9 mouse cellular contexts compared by ENCODE assay signal in the genomic region with DNA sequence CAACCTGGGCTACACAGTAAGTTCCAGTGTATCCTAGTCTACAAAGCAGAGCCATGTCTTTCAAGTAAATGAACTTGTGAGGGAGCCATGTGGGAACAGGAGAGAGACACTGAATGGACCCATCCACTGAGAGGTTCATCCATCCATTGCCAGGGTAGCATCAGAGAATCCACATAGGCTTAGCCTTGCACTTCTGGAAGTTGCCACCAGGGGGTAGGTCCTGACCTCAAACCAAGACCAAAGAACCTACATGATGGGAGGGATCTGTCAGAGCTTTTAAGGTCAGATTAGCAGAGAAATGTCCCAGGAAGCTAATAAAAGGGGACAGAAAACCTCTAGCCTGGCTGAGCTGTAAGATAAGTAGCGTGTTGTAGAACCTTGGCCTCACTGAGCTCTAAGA. TPM values are rescaled to one million over a fixed set of nuclear protein-coding genes. Genes with fewer than 3 reads are reported as not detected.
DNase-seq lines count a peak whose midpoint lies in the region; ATAC-seq and TF ChIP-seq lines count a peak whose summit lies in the region.
"Had no signal": no experiment of that assay in that cellular context is flagged by ENCODE, and none has a peak within 500 bp of the region (broad histone marks: within the 10 kb centered on the region; RNA-seq: fewer than 3 reads in every experiment).

No protein-coding gene starts in this region.

- no peaks in the 10 kb centered on the region; the same call in 1 of the 2 replicates for H3K9me3 ChIP-seq in midbrain, embryonic 10.5 days (replicated peaks)
- no peaks in the 10 kb centered on the region for H3K9me3 ChIP-seq in midbrain, embryonic 16.5 days (replicated peaks; ENCODE audit: control insufficient read depth, low read length, poor library complexity, severe bottlenecking)
- H3K9me3 ChIP-seq: midbrain, embryonic 12.5 days had no signal

- peaks cover 35% of the 10 kb centered on the region for H3K36me3 ChIP-seq in midbrain, embryonic 10.5 days
- H3K36me3 ChIP-seq in midbrain, embryonic 16.5 days (ENCODE audit: control insufficient read depth, insufficient read depth, low read length), result peaks cover 9% of the 10 kb centered on the region

- H3K9ac ChIP-seq in midbrain, embryonic 16.5 days (ENCODE audit: low read depth, low read length), result no peak overlapping the region
- H3K9ac ChIP-seq: midbrain, embryonic 12.5 days had no signal

- no peaks in the 10 kb centered on the region for H3K27me3 ChIP-seq in midbrain, embryonic 10.5 days (ENCODE audit: low read depth, poor library complexity, severe bottlenecking)
- no peaks in the 10 kb centered on the region for H3K27me3 ChIP-seq in midbrain, embryonic 16.5 days (ENCODE audit: control insufficient read depth, insufficient read depth, low read depth, low read length)
- no peaks in the 10 kb centered on the region for H3K27me3 ChIP-seq in cerebellum, adult 2 months (ENCODE audit: control insufficient read depth, insufficient read depth, low read length)
- H3K27me3 ChIP-seq: midbrain, embryonic 12.5 days had no signal

- 0 out of 2 replicates have a peak, but pooled peaks cover 4% of the 10 kb centered on the region for H3K4me1 ChIP-seq in midbrain, embryonic 10.5 days
- H3K4me1 ChIP-seq in midbrain, embryonic 16.5 days (ENCODE audit: control insufficient read depth, insufficient read depth, low read length), result no peaks in the 10 kb centered on the region
- peaks cover 5% of the 10 kb centered on the region for H3K4me1 ChIP-seq in cerebellum, adult 2 months (ENCODE audit: control insufficient read depth, insufficient read depth, low read length)
- H3K4me1 ChIP-seq: midbrain, embryonic 12.5 days had no signal

- peak; percentile 65 for DNase-seq in midbrain, embryonic 10.5 days (ENCODE audit: low spot score)
- DNase-seq in Muller cell, postnatal 12 days (ENCODE audit: inconsistent ontology term), result peak; percentile 25
- DNase-seq in cerebellum, adult 2 months, result peak; percentile 45 to 59
- DNase-seq in frontal cortex, postnatal 25 days (ENCODE audit: low spot score in 2 of 2), result peak; percentile 52 to 56
- DNase-seq in layer of hippocampus, adult 2 months (ENCODE audit: low spot score in 2 of 2), result peak in 1 of 2 experiments; percentile 63
- DNase-seq in mesoderm, embryonic 11.5 days (ENCODE audit: low read depth, low spot score), result peak; percentile 71
- DNase-seq in thymus, postnatal 0 days (ENCODE audit: low spot score), result peak; percentile 49

- no peak overlapping the region for H3K27ac ChIP-seq in midbrain, embryonic 10.5 days (replicated peaks)
- H3K27ac ChIP-seq in midbrain, embryonic 16.5 days (ENCODE audit: low read length), result no peak overlapping the region
- H3K27ac ChIP-seq in cerebellum, adult 2 months (ENCODE audit: insufficient read depth, low read length), result no peak overlapping the region
- H3K27ac ChIP-seq in layer of hippocampus, adult 2 months, result no peak overlapping the region
- H3K27ac ChIP-seq: midbrain, embryonic 12.5 days had no signal

- TF ChIP-seq POLR2A in cerebellum, adult 2 months (IDR thresholded peaks at IDR 0.05; ENCODE audit: borderline replicate concordance, insufficient read depth, low read length), result no peak

- ATAC-seq in midbrain, embryonic 16.5 days, result no peak

- H3K4me3 ChIP-seq in midbrain, embryonic 10.5 days, result no peak overlapping the region
- H3K4me3 ChIP-seq in midbrain, embryonic 16.5 days (ENCODE audit: low read depth, low read length), result no peak overlapping the region
- H3K4me3 ChIP-seq in cerebellum, adult 2 months (replicated peaks; ENCODE audit: insufficient read depth, low read depth, low read length), result no peak overlapping the region
- H3K4me3 ChIP-seq in layer of hippocampus, adult 2 months, result no peak overlapping the region
- H3K4me3 ChIP-seq: midbrain, embryonic 12.5 days had no signal

- H3K4me2 ChIP-seq in midbrain, embryonic 16.5 days (ENCODE audit: low read length), result no peak overlapping the region
- H3K4me2 ChIP-seq: midbrain, embryonic 12.5 days had no signal

- peak; percentile 70; the same call in 1 of the 2 replicates for TF ChIP-seq CTCF in cerebellum, adult 2 months (IDR thresholded peaks at IDR 0.05; ENCODE audit: borderline replicate concordance, insufficient read depth, low read depth, low read length)
- peak; percentile 88 for TF ChIP-seq CTCF in layer of hippocampus, adult 2 months (conservative IDR thresholded peaks at IDR 0.05)

- 41% methylated on average over 1 of the region's 1 CpGs for WGBS in midbrain, embryonic 10.5 days
- 55% methylated on average over 1 of the region's 1 CpGs for WGBS in midbrain, embryonic 16.5 days
- WGBS in cerebellum, adult 2 months, result 80% methylated on average over 1 of the region's 1 CpGs

RNA-seq across cellular contexts. Expression of gene Lhfpl4, which starts 22.6 kb away (rescaled TPM):
- 13.8 and 21.6 TPM in 2 replicates for polyA plus RNA-seq in midbrain, embryonic 10.5 days (2016; fragmentation: Nextera tagmentation; extraction: Ambion mirVana)
- 68.3 and 69.2 TPM in 2 replicates for polyA plus RNA-seq in midbrain, embryonic 16.5 days (2015; fragmentation: Nextera tagmentation; extraction: Ambion mirVana)
- polyA plus RNA-seq in cerebellum, adult 2 months (2012; rRNA removed), result 53.1 and 57.5 TPM in 2 replicates
- total RNA-seq in layer of hippocampus, adult 2 months (2021), result 10 to 100 TPM; 81.3 to 83.0 TPM
- 0.27 and 0.66 TPM in 2 replicates for polyA plus RNA-seq in thymus, postnatal 0 days (2015; fragmentation: Nextera tagmentation; extraction: Ambion mirVana)
